ENCODE assay signal across 36 mouse cellular contexts in genomic region chr3:155059449-155059822, GRCm38 (mm10). TPM values are rescaled to one million over a fixed set of nuclear protein-coding genes. Genes with fewer than 3 reads are reported as not detected.
"Had no signal": no experiment of that assay in that cellular context is flagged by ENCODE, and none has a peak within 500 bp of the region (broad histone marks: within the 10 kb centered on the region; RNA-seq: fewer than 3 reads in every experiment).

No protein-coding gene starts in this region.

- H3K4me3 ChIP-seq: heart, embryonic 10.5 days; heart, embryonic 12.5 days; heart, embryonic 13.5 days; heart, embryonic 15.5 days; hindbrain, embryonic 10.5 days; hindbrain, embryonic 12.5 days; hindbrain, embryonic 13.5 days; hindbrain, embryonic 15.5 days; kidney, embryonic 15.5 days; layer of hippocampus, adult 2 months; left cerebral cortex, adult 2 months had no signal

- H3K27ac ChIP-seq: heart, embryonic 10.5 days; heart, embryonic 13.5 days; heart, embryonic 15.5 days; hindbrain, embryonic 10.5 days; hindbrain, embryonic 12.5 days; hindbrain, embryonic 13.5 days; hindbrain, embryonic 14.5 days; hindbrain, embryonic 15.5 days; hindbrain, postnatal 0 days; kidney, embryonic 15.5 days; kidney, postnatal 0 days; layer of hippocampus, adult 2 months; left cerebral cortex, adult 2 months had no signal

- DNase-seq: heart, postnatal 10 days; heart, postnatal 14 days; heart, postnatal 36 days; heart, postnatal 4 days; kidney, adult 18-20 months; kidney, adult 2 months; kidney, adult 8-10 months; kidney, adult 9 months; kidney, postnatal 10 days; kidney, postnatal 14 days; kidney, postnatal 25 days; kidney, postnatal 36 days; kidney, postnatal 4 days; layer of hippocampus, adult 9-11 months; layer of hippocampus, postnatal 36 days had no signal

- H3K9ac ChIP-seq: heart, embryonic 12.5 days; heart, embryonic 13.5 days; heart, embryonic 15.5 days; hindbrain, embryonic 12.5 days; hindbrain, embryonic 13.5 days; hindbrain, embryonic 14.5 days; hindbrain, embryonic 15.5 days; kidney, embryonic 15.5 days had no signal

- H3K4me1 ChIP-seq: heart, embryonic 10.5 days; heart, embryonic 12.5 days; hindbrain, embryonic 10.5 days; hindbrain, embryonic 12.5 days; hindbrain, embryonic 13.5 days; hindbrain, embryonic 15.5 days; kidney, embryonic 15.5 days had no signal

- H3K36me3 ChIP-seq: heart, embryonic 10.5 days; heart, embryonic 12.5 days; heart, embryonic 13.5 days; heart, embryonic 15.5 days; hindbrain, embryonic 10.5 days; hindbrain, embryonic 12.5 days; hindbrain, embryonic 13.5 days; hindbrain, embryonic 15.5 days; kidney, embryonic 15.5 days had no signal

- H3K9me3 ChIP-seq: heart, embryonic 10.5 days; heart, embryonic 12.5 days; heart, embryonic 13.5 days; heart, embryonic 15.5 days; hindbrain, embryonic 10.5 days; hindbrain, embryonic 12.5 days; hindbrain, embryonic 13.5 days; hindbrain, embryonic 15.5 days; kidney, embryonic 15.5 days had no signal

- ATAC-seq: hindbrain, embryonic 16.5 days; hindbrain, postnatal 0 days; inflammation-experienced regulatory T-cells, adult 6 months had no signal

- H3K4me2 ChIP-seq: heart, embryonic 11.5 days; heart, embryonic 12.5 days; heart, embryonic 13.5 days; heart, embryonic 15.5 days; hindbrain, embryonic 12.5 days; hindbrain, embryonic 13.5 days; hindbrain, embryonic 14.5 days; hindbrain, embryonic 15.5 days; kidney, embryonic 15.5 days had no signal

- H3K27me3 ChIP-seq: heart, embryonic 12.5 days; heart, embryonic 13.5 days; heart, embryonic 15.5 days; hindbrain, embryonic 12.5 days; hindbrain, embryonic 13.5 days; hindbrain, embryonic 15.5 days; kidney, embryonic 15.5 days had no signal

RNA-seq across cellular contexts. Expression of gene Tnni3k, which starts 4.2 kb away (rescaled TPM):
- polyA plus RNA-seq: inflammation-experienced regulatory T-cells, adult 6 months; intestine, embryonic 14.5 days; kidney, embryonic 14.5 days; kidney, embryonic 15.5 days; kidney, embryonic 16.5 days; kidney, postnatal 0 days had no signal

RNA-seq across cellular contexts. Expression of gene Lrriq3, which starts 33.8 kb away (rescaled TPM):
- polyA plus RNA-seq: large intestine, adult 2 months had no signal
